Mouse (Mus musculus) heart, adult 11 months (tissue): ENCODE measurements at regions not wholly inside any gene's neighbourhood (a gene's known extent, or its start where the extent isn't known, plus 50 kb on each side); places are given as distances from the start of the nearest gene placed in this dataset.

Experiments used
- DNase-seq: peaks from one replicate; pipeline ENCODE4 v3.0.0; 2022

GRCm38 (mm10) chr3:41472586-41472985, 82.9 kb upstream of the Jade1 start:
- DNase-seq = peak; percentile 77

- peak; percentile 2 for DNase-seq
Observed at GRCm38 (mm10) chr3:41469106-41469505, 86.4 kb upstream of the Jade1 start.

GRCm38 (mm10) chr3:41467857-41468256, 87.7 kb upstream of the Jade1 start:
- DNase-seq = peak; percentile 56

GRCm38 (mm10) chr3:41465893-41466292, 89.6 kb upstream of the Jade1 start:
- peak; percentile 31 for DNase-seq

GRCm38 (mm10) chr3:41462953-41463644, 92.4 kb upstream of the Jade1 start:
- DNase-seq = peak; percentile 95

- DNase-seq = peak; percentile 66
Observed at GRCm38 (mm10) chr3:41460131-41460530, 95.4 kb upstream of the Jade1 start.

- DNase-seq = peak; percentile 61
Observed at GRCm38 (mm10) chr3:41458156-41458555, 97.4 kb upstream of the Jade1 start.

- peak; percentile 63 for DNase-seq
Observed at GRCm38 (mm10) chr3:41453525-41453924, 102.0 kb upstream of the Jade1 start.

- no peak for DNase-seq
Observed at GRCm38 (mm10) chr3:41452716-41453090, 102.8 kb upstream of the Jade1 start.

- DNase-seq = peak; percentile 34
Observed at GRCm38 (mm10) chr3:41452020-41452715, 103.4 kb upstream of the Jade1 start.

- DNase-seq = peak; percentile 73
Observed at GRCm38 (mm10) chr3:41450696-41451095, 104.8 kb upstream of the Jade1 start.

GRCm38 (mm10) chr3:41444243-41444753, 111.2 kb upstream of the Jade1 start:
- DNase-seq = peak; percentile 90

GRCm38 (mm10) chr3:41436238-41436637, 119.3 kb upstream of the Jade1 start:
- DNase-seq = peak; percentile 95

- DNase-seq = peak; percentile 82
Observed at GRCm38 (mm10) chr3:41433106-41433505, 122.4 kb upstream of the Jade1 start.

GRCm38 (mm10) chr3:41432376-41432775, 123.2 kb upstream of the Jade1 start:
- peak; percentile 61 for DNase-seq

- peak; percentile 98 for DNase-seq
Observed at GRCm38 (mm10) chr3:41430191-41430590, 125.3 kb upstream of the Jade1 start.

- DNase-seq = peak; percentile 66
Observed at GRCm38 (mm10) chr3:41426946-41427345, 128.6 kb upstream of the Jade1 start.

- DNase-seq = peak; percentile 68
Observed at GRCm38 (mm10) chr3:41425863-41426262, 129.7 kb upstream of the Jade1 start.

- DNase-seq = peak; percentile 78
Observed at GRCm38 (mm10) chr3:41424142-41424939, 131.2 kb upstream of the Jade1 start.

GRCm38 (mm10) chr3:41423630-41424029, 131.9 kb upstream of the Jade1 start:
- peak; percentile 85 for DNase-seq

GRCm38 (mm10) chr3:41422615-41423579, 132.6 kb upstream of the Jade1 start:
- peak; percentile 89 for DNase-seq

GRCm38 (mm10) chr3:41413771-41414170, 141.8 kb upstream of the Jade1 start:
- peak; percentile 53 for DNase-seq
